Comparison of ENCODE assay signal across 8 mouse cellular contexts in genomic region chr5:139909710-139910550, GRCm38 (mm10). TPM values are rescaled to one million over a fixed set of nuclear protein-coding genes. Genes with fewer than 3 reads are reported as not detected.
DNase-seq lines count a peak whose midpoint lies in the region; ATAC-seq and TF ChIP-seq lines count a peak whose summit lies in the region.

No protein-coding gene starts in this region.

- no peak for TF ChIP-seq CTCF in layer of hippocampus, adult 2 months (conservative IDR thresholded peaks at IDR 0.05)

- no peaks in the 10 kb centered on the region for H3K9me3 ChIP-seq in forebrain, embryonic 10.5 days
- no peaks in the 10 kb centered on the region for H3K9me3 ChIP-seq in intestine, embryonic 16.5 days (ENCODE audit: control insufficient read depth, low read length)
- H3K9me3 ChIP-seq in midbrain, embryonic 12.5 days, result no peaks in the 10 kb centered on the region

- H3K4me2 ChIP-seq in intestine, embryonic 16.5 days (ENCODE audit: low read depth, low read length), result peak overlapping the region; percentile 27
- H3K4me2 ChIP-seq in midbrain, embryonic 12.5 days (replicated peaks), result peak overlapping the region; percentile 97

- H3K4me1 ChIP-seq in forebrain, embryonic 10.5 days, result peaks cover 72% of the 10 kb centered on the region
- H3K4me1 ChIP-seq in intestine, embryonic 16.5 days (ENCODE audit: control insufficient read depth, insufficient read depth, low read length), result peaks cover 45% of the 10 kb centered on the region
- H3K4me1 ChIP-seq in midbrain, embryonic 12.5 days, result peaks cover 59% of the 10 kb centered on the region

- 2% methylated on average over 29 of the region's 29 CpGs for WGBS in forebrain, embryonic 10.5 days
- WGBS in intestine, embryonic 16.5 days, result 3% methylated on average over 29 of the region's 29 CpGs
- under 1% methylated on average over 29 of the region's 29 CpGs for WGBS in midbrain, embryonic 12.5 days

- H3K27me3 ChIP-seq in forebrain, embryonic 10.5 days (ENCODE audit: poor library complexity, severe bottlenecking), result peaks cover 100% of the 10 kb centered on the region
- H3K27me3 ChIP-seq in intestine, embryonic 16.5 days (replicated peaks; ENCODE audit: control insufficient read depth, insufficient read depth, low read length), result peaks cover 90% of the 10 kb centered on the region
- H3K27me3 ChIP-seq in midbrain, embryonic 12.5 days, result peaks cover 100% of the 10 kb centered on the region

- no peak for DNase-seq in layer of hippocampus, adult 2 months (ENCODE audit: low spot score in 2 of 2)
- no peak for DNase-seq in layer of hippocampus, adult 8-10 months (ENCODE audit: low spot score in 2 of 2)
- DNase-seq in forebrain, embryonic 10.5 days (ENCODE audit: extremely low spot score, low spot score), result no peak
- DNase-seq in frontal cortex, adult 2 months (ENCODE audit: extremely low spot score in 1 of 2, low spot score in 1 of 2), result no peak
- no peak for DNase-seq in left cerebral cortex, adult 11 months (ENCODE audit: low spot score)
- no peak for DNase-seq in left cerebral cortex, adult 9 months (ENCODE audit: low spot score in 2 of 2)

- H3K27ac ChIP-seq in layer of hippocampus, adult 2 months, result no peak overlapping the region
- no peak overlapping the region for H3K27ac ChIP-seq in forebrain, embryonic 10.5 days
- H3K27ac ChIP-seq in intestine, embryonic 16.5 days (ENCODE audit: low read length), result no peak overlapping the region
- H3K27ac ChIP-seq in midbrain, embryonic 12.5 days (replicated peaks), result no peak overlapping the region

- no peak for ATAC-seq in intestine, embryonic 16.5 days
- no peak for ATAC-seq in midbrain, embryonic 12.5 days (ENCODE audit: low FRiP score, low read depth)

- H3K9ac ChIP-seq in intestine, embryonic 16.5 days (ENCODE audit: low read depth, low read length), result no peak overlapping the region
- no peak overlapping the region for H3K9ac ChIP-seq in midbrain, embryonic 12.5 days (replicated peaks)

- no peaks in the 10 kb centered on the region for H3K36me3 ChIP-seq in forebrain, embryonic 10.5 days (replicated peaks)
- no peaks in the 10 kb centered on the region for H3K36me3 ChIP-seq in intestine, embryonic 16.5 days (ENCODE audit: control insufficient read depth, insufficient read depth, low read length)
- no peaks in the 10 kb centered on the region for H3K36me3 ChIP-seq in midbrain, embryonic 12.5 days

- peak overlapping the region; percentile 20; the same call in 1 of the 2 replicates for H3K4me3 ChIP-seq in layer of hippocampus, adult 2 months
- H3K4me3 ChIP-seq in forebrain, embryonic 10.5 days, result peak overlapping the region; percentile 75
- H3K4me3 ChIP-seq in intestine, embryonic 16.5 days (ENCODE audit: low read length), result peak overlapping the region; percentile 14
- peak overlapping the region; percentile 65 for H3K4me3 ChIP-seq in midbrain, embryonic 12.5 days

RNA-seq across cellular contexts. Expression of gene Elfn1, which starts 2.2 kb away (rescaled TPM):
- 10 to 100 TPM; 27.0 to 29.1 TPM for total RNA-seq in layer of hippocampus, adult 2 months (2021)
- total RNA-seq in layer of hippocampus, adult 8-10 months (2022), result 10 to 100 TPM; 27.6 to 34.4 (median 30.4) TPM
- 0.07 and 0.32 TPM in 2 replicates for polyA plus RNA-seq in forebrain, embryonic 10.5 days (2016; fragmentation: Nextera tagmentation; extraction: Ambion mirVana)
- 0.16 and 0.17 TPM in 2 replicates for polyA plus RNA-seq in intestine, embryonic 16.5 days (2015; fragmentation: Nextera tagmentation; extraction: Ambion mirVana)
- 0.94 and 1.2 TPM in 2 replicates for polyA plus RNA-seq in midbrain, embryonic 12.5 days (2016; fragmentation: Nextera tagmentation; extraction: Ambion mirVana)
- 33.4 and 38.0 TPM in 2 replicates for polyA plus RNA-seq in frontal cortex, adult 2 months (2012; rRNA removed)

Comparison
In these comparisons a context has a peak if more than half of its experiments do, and no peak if none do; other contexts are left out.
1. H3K4me3 ChIP-seq: peak in every context shown above with its lines; median percentile 75 in forebrain, embryonic 10.5 days; 65 in midbrain, embryonic 12.5 days; 20 in layer of hippocampus, adult 2 months; 14 in intestine, embryonic 16.5 days.
2. RNA of gene Elfn1, which starts 2.2 kb away (polyA plus RNA-seq): 33.4 to 38.0 TPM in frontal cortex, adult 2 months; 0.94 to 1.2 TPM in midbrain, embryonic 12.5 days, 0.07 to 0.32 TPM in forebrain, embryonic 10.5 days and 0.16 to 0.17 TPM in intestine, embryonic 16.5 days; every median in the first group is over 10 times any median in the second.